Mouse (Mus musculus) heart, adult 9 months (tissue): ENCODE results near the gene Cacul1.

Source experiments
- DNase-seq, 2 experiments: peaks; one replicate each; pipeline ENCODE4 v3.0.0; 2022; ENCODE audit warnings: low spot score in 2 of 2

The Cacul1 gene

DNA sequence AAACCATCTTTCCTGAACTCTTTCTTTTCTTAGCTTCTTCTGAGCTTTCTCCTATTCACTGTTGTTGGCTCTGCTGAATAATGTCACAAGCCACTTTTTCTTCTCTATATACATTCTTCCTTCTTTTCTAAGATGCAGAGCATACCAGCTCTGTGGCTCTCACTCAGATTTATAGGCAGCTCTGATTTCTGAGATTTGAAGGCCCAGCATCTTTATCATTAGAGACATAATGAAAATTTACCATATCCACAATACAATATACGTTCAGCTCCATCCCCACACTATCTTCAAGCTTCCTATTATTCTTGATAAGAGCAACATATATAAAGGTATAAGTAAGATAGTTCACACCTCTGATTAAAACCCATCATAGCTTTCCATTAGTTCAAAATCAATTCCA lies 50.7 kb downstream of the Cacul1 start:
- no peak for DNase-seq

DNA sequence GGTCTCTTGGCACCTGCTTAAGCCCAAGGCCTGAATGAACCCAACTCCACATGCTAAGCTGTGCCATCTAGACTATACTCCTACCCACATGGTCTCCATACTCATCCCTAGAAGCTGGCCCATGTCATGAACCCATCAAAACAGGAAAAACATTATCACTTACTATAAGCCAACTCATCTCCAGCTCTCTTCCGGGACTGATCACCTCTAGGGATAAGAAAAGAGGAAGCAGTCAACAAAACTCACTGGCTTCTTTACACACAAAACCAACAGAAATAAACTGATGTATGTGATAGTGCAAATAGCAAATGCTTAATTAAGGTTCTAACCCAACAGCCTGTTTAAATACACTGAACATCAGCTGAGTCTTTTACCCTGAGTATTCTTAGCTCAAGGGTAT lies 51.5 kb downstream of the Cacul1 start:
- DNase-seq, result no peak

DNA sequence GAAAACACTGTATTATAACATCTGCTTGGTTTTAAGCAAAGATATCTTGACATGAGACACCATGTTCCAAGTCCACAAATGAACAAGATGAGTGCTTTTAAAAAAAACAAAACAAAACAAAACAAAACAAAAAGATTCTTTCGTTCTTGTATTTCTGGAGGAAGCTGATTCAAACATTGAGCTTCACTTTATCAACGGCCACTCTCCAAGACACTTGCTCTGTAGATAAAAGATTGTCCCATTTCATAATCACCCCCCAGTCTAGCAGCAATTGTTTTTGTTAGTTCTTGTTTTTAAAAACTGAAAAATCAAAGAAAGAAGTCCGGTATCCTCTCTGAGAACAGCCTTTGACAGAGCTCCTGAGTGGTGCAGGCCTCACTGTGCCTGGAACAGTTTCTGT lies 52.2 kb downstream of the Cacul1 start:
- DNase-seq, result no peak

DNA sequence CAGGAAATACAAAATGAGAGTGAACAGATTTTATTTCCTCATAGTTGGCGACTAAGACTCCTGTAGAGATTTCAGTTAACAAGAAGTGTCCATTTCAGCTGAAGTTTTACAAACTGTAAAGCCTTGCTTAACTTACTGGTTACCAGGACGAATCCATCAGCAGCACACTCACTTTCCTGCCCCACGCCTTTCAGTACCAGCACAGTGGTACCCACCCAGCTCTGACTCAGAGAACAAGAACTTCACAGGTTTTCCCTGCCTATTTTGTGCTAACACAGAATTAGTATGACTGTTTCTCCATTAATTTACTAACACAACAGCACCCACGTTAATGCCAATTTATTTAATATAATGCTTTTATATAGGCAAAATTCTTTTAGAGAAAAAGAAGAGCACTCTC lies 53.9 kb downstream of the Cacul1 start:
- DNase-seq, result no peak

DNA sequence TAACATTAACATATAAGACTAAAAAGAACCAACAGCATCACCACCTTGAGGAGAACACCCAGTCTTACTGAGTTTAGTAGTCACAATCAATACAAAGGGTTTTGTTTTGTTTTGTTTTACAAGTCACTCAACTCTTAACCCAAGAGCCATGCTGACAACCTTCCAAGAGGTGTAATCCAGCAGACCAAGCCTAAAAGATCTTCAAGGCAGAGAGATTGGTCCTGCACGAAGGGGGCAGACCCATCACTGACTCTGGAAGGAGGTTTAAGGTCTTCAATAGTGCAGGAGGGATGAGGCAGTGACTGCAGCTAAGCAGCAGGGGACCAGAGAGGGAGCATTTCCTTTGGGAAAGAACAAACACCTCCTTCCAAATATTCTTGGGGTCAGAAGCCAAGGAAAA lies 55.7 kb downstream of the Cacul1 start:
- DNase-seq, result no peak

DNA sequence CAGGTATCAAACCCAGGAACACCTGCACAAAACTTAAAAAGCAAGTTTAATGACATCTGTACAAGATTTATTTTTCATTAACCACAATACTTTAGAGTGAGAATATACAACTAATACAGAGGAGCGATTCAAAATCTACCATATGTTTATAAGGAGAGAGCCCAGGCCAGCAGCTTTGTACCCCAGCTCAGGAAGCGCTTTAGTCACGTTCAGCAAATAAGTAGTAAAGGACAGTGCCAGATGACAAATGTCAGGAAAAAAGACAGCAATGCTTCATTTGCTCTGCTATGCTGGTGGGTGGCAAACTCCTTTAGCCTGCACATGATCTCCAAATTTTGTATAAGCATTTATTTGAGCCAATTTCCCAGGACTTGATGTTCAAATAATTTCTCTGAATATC lies 56.1 kb downstream of the Cacul1 start:
- DNase-seq, result no peak

DNA sequence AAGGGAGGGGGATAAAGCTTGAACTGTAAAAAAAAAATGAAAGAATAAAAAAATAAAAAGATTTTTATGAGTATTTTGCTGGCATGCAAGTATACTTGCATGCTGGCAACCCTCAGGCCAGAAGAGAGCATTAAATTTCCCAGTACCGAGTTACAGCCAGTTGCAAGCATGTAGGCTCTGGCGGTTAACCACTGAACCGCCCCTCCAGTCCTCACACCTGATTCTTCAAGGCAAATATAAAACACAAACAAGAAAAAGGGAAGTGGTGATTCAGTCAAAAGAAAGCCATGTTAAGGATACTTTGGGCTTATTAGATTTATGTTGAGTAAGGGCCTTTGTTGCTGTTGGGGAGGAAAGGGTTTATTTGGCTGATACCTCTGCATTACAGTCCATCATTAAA lies 60.7 kb downstream of the Cacul1 start:
- no peak for DNase-seq

DNA sequence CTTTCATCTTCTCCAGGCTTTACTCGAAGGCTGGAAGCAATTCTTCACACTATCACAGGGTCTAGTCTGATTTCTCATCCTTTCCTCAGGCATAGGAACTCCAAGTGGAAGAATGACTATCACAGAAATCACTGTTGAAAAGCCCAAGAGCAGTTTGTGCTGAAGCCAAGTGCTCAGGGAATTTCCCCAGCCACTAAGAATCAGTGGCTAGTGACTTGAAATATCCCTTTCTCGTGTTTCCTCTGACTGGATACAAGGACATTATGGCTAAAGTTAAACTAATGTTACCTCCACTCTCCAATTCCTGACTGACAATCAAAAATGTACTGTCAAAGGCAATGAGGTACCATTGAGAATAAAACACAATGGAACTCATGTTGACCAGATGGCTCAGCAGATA lies 65.8 kb downstream of the Cacul1 start:
- no peak for DNase-seq

DNA sequence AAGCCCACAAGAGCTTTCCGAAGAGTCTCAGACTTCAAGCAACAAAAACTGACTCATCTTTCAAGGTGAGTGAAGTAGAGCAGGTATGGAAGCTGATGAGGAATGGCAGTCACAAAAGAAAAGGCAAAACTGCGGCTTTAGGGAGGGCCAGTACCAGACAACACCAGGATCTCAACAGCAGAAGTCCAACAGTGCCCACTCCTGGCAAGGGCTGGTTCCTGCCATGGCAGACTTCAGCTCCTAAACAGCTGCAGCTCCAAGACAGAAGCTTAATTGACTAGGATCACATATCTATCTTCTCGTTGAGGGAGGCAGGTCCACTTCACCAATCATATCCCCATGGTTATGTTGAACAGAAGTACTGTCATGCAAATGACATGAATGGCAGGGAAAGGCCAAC lies 67.4 kb downstream of the Cacul1 start:
- DNase-seq, result no peak

DNA sequence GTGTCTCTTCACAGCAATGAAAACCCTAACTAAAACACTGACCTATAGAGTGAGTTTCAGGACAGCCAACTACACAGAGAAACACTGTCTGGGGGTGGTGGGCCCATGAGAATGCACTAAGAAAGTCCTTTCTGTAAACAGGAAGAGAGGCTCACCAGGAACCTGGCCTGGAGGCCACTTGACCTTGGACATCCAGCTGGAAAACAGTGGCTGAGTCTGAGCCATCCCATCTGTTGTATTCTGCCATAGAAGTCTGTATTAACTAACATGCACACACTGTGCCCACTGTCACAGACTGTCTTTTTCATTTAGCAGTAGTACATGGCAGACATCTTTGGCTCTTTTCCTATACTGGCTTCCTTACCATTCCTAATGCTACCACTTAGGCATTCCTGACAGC lies 80.6 kb downstream of the Cacul1 start:
- no peak for DNase-seq

DNA sequence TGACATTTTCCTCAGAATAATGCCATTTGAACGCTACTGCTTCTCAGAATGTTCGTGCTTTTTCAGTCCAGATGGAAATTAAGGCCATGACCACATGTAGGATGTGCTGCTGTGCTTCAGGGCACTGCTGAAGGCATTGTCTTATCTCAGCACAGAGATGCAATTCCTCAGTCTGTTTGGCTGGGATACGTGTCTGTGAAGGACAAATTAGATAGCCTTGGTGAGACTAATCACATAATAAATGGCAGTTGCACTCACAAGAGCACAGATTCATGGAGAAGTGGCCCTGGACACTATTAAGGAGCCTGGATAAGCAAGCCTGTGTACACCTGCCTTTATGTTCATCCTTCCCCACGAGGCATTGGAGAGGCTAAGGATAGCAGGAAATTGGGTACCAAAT lies 83.7 kb downstream of the Cacul1 start:
- no peak for DNase-seq

DNA sequence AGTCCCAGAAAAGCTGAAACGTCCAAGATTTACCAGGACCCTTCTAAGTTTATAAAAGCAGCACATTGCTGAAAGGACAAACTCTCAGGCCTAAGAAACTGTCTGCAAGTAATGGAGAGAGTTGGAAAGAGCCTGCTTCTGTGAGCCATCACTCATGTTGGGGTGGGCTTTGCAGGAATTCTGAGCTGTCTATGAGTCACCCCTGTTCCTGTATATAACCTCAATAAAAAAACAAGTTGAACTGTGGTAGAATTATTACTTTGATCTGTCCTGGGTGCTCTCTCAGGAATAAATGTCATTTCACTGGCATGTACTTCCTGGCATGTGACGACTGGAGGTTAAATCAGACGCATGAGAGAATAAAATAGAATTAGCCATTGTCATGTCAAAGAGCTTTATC lies 85.1 kb downstream of the Cacul1 start:
- no peak for DNase-seq

DNA sequence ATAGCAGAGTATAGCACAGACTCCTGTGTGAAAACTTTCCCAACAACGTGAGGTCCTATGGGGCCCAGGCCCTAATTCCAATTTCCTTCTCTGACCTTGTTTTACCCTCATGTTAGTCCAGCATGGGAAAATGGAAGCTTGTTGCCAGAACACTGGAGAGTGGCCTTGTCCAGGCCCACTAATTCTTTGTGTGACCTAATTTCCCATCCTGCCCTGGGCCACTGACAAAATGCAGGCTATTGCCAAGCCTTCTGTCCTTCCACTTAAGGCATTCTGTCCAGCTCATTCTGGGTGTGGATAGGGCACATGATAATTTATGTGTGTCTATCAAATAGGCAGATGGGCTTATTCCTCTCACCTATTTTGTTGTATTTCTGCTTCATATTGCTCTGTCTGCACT lies 91.3 kb downstream of the Cacul1 start:
- DNase-seq, result no peak

DNA sequence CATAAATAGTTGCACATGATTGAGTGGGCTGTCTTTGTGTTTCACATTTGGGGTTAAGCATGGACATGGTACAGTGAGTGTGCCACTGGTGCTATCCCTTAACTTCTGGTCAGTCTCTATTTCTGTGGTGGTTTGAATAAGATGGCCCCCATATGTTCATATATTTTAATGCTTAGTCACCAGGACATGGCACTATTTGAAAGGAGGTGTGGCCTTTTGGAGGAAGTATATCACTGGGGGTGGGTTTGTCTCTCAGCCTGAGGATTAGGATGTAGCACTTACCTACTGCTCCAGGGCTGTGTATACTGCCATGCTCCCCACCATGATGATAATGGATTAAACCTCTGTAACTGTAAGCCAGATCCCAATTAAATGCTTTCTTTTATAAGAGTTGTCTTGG lies 95.6 kb downstream of the Cacul1 start:
- DNase-seq, result no peak

DNA sequence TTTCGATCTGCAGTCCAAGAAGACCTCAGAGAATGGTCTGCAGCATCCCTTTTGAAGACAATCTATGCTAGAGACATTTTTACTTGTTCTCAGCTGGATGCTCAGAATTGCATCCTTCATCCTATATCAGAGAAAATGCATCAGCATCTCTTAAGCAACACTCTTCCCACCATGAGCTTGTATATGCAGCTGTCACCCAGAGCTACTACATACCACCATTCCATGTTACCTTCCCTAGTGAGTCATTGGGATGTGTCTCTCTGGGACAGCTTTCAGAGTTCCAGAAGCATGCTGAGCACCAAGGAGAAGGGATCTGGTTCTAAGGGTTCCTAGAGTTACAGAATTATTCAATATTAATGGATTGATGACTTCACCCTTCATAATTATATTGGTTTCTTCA lies 102.0 kb downstream of the Cacul1 start:
- no peak for DNase-seq

DNA sequence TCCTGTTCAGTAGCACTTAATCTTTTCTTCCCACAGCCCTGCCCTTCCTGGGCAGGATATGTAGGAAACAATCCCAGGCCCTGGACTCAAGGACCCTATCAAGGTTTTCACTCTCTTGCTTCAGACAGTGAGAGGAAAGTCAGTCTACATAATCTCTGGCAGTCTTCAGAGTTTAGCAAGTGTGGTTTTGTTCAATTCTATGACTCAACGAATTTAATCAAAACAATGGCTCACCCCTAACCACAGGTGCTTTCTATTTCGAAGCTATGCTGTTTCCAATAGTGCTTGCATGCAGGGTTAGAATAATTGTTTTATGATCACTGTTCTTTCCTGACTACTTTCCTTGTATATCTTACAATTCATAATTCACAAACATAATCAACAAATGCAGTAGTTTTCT lies 103.0 kb downstream of the Cacul1 start:
- DNase-seq, result no peak
